Mouse (Mus musculus) MEL (cell line): ENCODE results near the gene BC053393. TPM values are rescaled to one million over a fixed set of nuclear protein-coding genes. Genes with fewer than 3 reads are reported as not detected.
A peak's percentile ranks its signal among the peaks of the same experiment; 100 is the strongest.

ENCODE experiments used
- DNase-seq: peaks from one replicate; pipeline ENCODE4 v3.0.0; 2011; ENCODE audit warnings: low read depth, low spot score
- H3K27ac ChIP-seq: 2 replicates; pipeline ENCODE4 v1.5.1; 2012; ENCODE audit warnings: low read depth, mild to moderate bottlenecking, control low read depth, low read length, moderate library complexity; ENCODE audit not compliant: control insufficient read depth
- H3K27me3 ChIP-seq, 2 experiments: fragments of 150-350 bp in 1 of 2; sonication (generic) in 1 of 2; 2 replicates each; pipeline ENCODE4 v1.6.1; 2012; ENCODE audit warnings: low read length in 2 of 2, mild to moderate bottlenecking in 2 of 2, improper control_type of control experiment in 1 of 2, moderate library complexity in 1 of 2; ENCODE audit not compliant: insufficient read depth in 2 of 2, control insufficient read depth in 1 of 2
- H3K36me3 ChIP-seq, 2 experiments: 2 replicates each; pipeline ENCODE4 v1.6.1; 2012 to 2014; ENCODE audit warnings: low read length in 2 of 2, improper control_type of control experiment in 1 of 2, inconsistent platforms in 1 of 2, mild to moderate bottlenecking in 1 of 2; ENCODE audit not compliant: insufficient read depth in 2 of 2, control insufficient read depth in 1 of 2
- H3K4me1 ChIP-seq, 2 experiments: fragments of 150-350 bp in 1 of 2; sonication (generic) in 1 of 2; 2 replicates each; pipeline ENCODE4 v1.6.1; 2012; ENCODE audit warnings: low read length in 2 of 2, improper control_type of control experiment in 1 of 2, mild to moderate bottlenecking in 1 of 2; ENCODE audit not compliant: insufficient read depth in 2 of 2, control insufficient read depth in 1 of 2
- H3K4me3 ChIP-seq, 2 experiments: fragments of 150-350 bp in 1 of 2; sonication (generic) in 1 of 2; 2 replicates each; pipeline ENCODE4 v1.5.1; 2012; ENCODE audit warnings: low read depth in 2 of 2, low read length in 2 of 2, mild to moderate bottlenecking in 2 of 2, moderate library complexity in 2 of 2, control low read depth in 1 of 2, improper control_type of control experiment in 1 of 2; ENCODE audit not compliant: control insufficient read depth in 1 of 2, insufficient read depth in 1 of 2
- H3K79me2 ChIP-seq: 2 replicates; pipeline ENCODE4 v1.6.1; 2012; ENCODE audit warnings: mild to moderate bottlenecking, low read length, moderate library complexity; ENCODE audit not compliant: control insufficient read depth, poor library complexity, insufficient read depth
- H3K9ac ChIP-seq: 2 replicates; pipeline ENCODE4 v1.6.1; 2012; ENCODE audit warnings: low read depth, mild to moderate bottlenecking, control low read depth, low read length, moderate library complexity; ENCODE audit not compliant: control insufficient read depth, poor library complexity, severe bottlenecking
- H3K9me3 ChIP-seq: fragments of 150-350 bp; sonication (generic); replicated peaks from 2 replicates; pipeline ENCODE4 v1.6.1; 2012; ENCODE audit warnings: mild to moderate bottlenecking, low read length, improper control_type of control experiment, moderate library complexity; ENCODE audit not compliant: insufficient read depth
- CHD1 ChIP-seq: IDR thresholded peaks from 2 replicates; pipeline ENCODE4 v1.6.1; 2012; ENCODE audit warnings: low read depth, mild to moderate bottlenecking, inconsistent platforms, low read length, improper control_type of control experiment
- CTCF ChIP-seq, 3 experiments: IDR thresholded peaks in 2 of 3; conservative IDR thresholded peaks in 1 of 3; 2 replicates each; pipeline ENCODE4 v1.5.1; 2011 to 2012; ENCODE audit warnings: low read length in 3 of 3, low read depth in 2 of 3, mild to moderate bottlenecking in 2 of 3, improper control_type of control experiment in 1 of 3, inconsistent platforms in 1 of 3, mixed read lengths in 1 of 3, moderate library complexity in 1 of 3; ENCODE audit not compliant: control insufficient read depth in 1 of 3, insufficient read depth in 1 of 3, poor library complexity in 1 of 3, severe bottlenecking in 1 of 3
- E2F4 ChIP-seq: IDR thresholded peaks from 2 replicates; pipeline ENCODE4 v1.6.1; 2011; ENCODE audit warnings: low read depth, low read length, improper control_type of control experiment, borderline replicate concordance
- ELF1 ChIP-seq: IDR thresholded peaks from 2 replicates; pipeline ENCODE4 v1.6.1; 2014; ENCODE audit warnings: low read depth, mild to moderate bottlenecking, inconsistent platforms, low read length, improper control_type of control experiment, moderate library complexity
- ETS1 ChIP-seq: IDR thresholded peaks from 2 replicates; pipeline ENCODE4 v1.6.1; 2012; ENCODE audit warnings: low read depth, mild to moderate bottlenecking, inconsistent platforms, low read length, improper control_type of control experiment, moderate library complexity
- HCFC1 ChIP-seq: IDR thresholded peaks from 2 replicates; pipeline ENCODE4 v1.6.1; 2012; ENCODE audit warnings: low read depth, mild to moderate bottlenecking, inconsistent platforms, low read length, improper control_type of control experiment, moderate library complexity
- JUND ChIP-seq: IDR thresholded peaks from 2 replicates; pipeline ENCODE4 v1.6.1; 2011; ENCODE audit warnings: low read depth, mild to moderate bottlenecking, improper control_type of control experiment, low read length
- MAX ChIP-seq: IDR thresholded peaks from 2 replicates; pipeline ENCODE4 v1.6.1; 2011; ENCODE audit warnings: low read length, improper control_type of control experiment
- MAZ ChIP-seq: IDR thresholded peaks from 2 replicates; pipeline ENCODE4 v1.6.1; 2012; ENCODE audit warnings: low read depth, mild to moderate bottlenecking, inconsistent platforms, low read length, improper control_type of control experiment
- POLR2AphosphoS2 ChIP-seq: IDR thresholded peaks from 2 replicates; pipeline ENCODE4 v1.6.1; 2011; ENCODE audit warnings: low read length, improper control_type of control experiment
- POLR2AphosphoS5 ChIP-seq: IDR thresholded peaks from 2 replicates; pipeline ENCODE4 v1.6.1; 2012; ENCODE audit warnings: low read depth, borderline replicate concordance, mild to moderate bottlenecking, inconsistent platforms, low read length, moderate library complexity, mixed read lengths
- RAD21 ChIP-seq: IDR thresholded peaks from 2 replicates; pipeline ENCODE4 v1.6.1; 2011; ENCODE audit warnings: mild to moderate bottlenecking, low read depth, low read length, improper control_type of control experiment
- SMC3 ChIP-seq: IDR thresholded peaks from 2 replicates; pipeline ENCODE4 v1.6.1; 2011; ENCODE audit warnings: low read depth, low read length, improper control_type of control experiment
- TAL1 ChIP-seq: IDR thresholded peaks from 2 replicates; pipeline ENCODE4 v1.6.1; 2012; ENCODE audit warnings: mild to moderate bottlenecking, inconsistent platforms, low read length, moderate library complexity, mixed read lengths
- TBP ChIP-seq: IDR thresholded peaks from 2 replicates; pipeline ENCODE4 v1.8.0; 2011; ENCODE audit warnings: low read depth, low read length, improper control_type of control experiment
- TCF12 ChIP-seq: IDR thresholded peaks from 2 replicates; pipeline ENCODE4 v1.6.1; 2014; ENCODE audit warnings: low read depth, mild to moderate bottlenecking, inconsistent platforms, low read length, improper control_type of control experiment, moderate library complexity
- UBTF ChIP-seq: IDR thresholded peaks from 2 replicates; pipeline ENCODE4 v1.6.1; 2012; ENCODE audit warnings: low read depth, mild to moderate bottlenecking, inconsistent platforms, low read length, improper control_type of control experiment, moderate library complexity, borderline replicate concordance; ENCODE audit not compliant: insufficient read depth
- USF1 ChIP-seq: IDR thresholded peaks from 2 replicates; pipeline ENCODE4 v1.6.1; 2014; ENCODE audit warnings: low read depth, mild to moderate bottlenecking, inconsistent platforms, low read length, improper control_type of control experiment, moderate library complexity
- USF2 ChIP-seq, 2 experiments: IDR thresholded peaks; 2 replicates each; pipeline ENCODE4 v1.6.1; 2011 to 2012; ENCODE audit warnings: improper control_type of control experiment in 2 of 2, low read length in 2 of 2, borderline replicate concordance in 1 of 2, inconsistent platforms in 1 of 2, low read depth in 1 of 2, mild to moderate bottlenecking in 1 of 2; ENCODE audit not compliant: insufficient read depth in 1 of 2
- ZMIZ1 ChIP-seq: IDR thresholded peaks from 2 replicates; pipeline ENCODE4 v1.6.1; 2012; ENCODE audit warnings: low read depth, mild to moderate bottlenecking, inconsistent platforms, low read length, improper control_type of control experiment, moderate library complexity
- ZNF384 ChIP-seq: IDR thresholded peaks from 2 replicates; pipeline ENCODE4 v1.6.1; 2012; ENCODE audit warnings: low read depth, mild to moderate bottlenecking, inconsistent platforms, low read length, improper control_type of control experiment
- polyA plus RNA-seq, 2 experiments: library from polyadenylated mRNA; stranded (reverse) in 1 of 2; unstranded in 1 of 2; fragments of >175 nt in 1 of 2; fragments of >200 nt in 1 of 2; gene quantifications; 2 replicates each; pipeline versions ENCODE4 v1.2.1 to v1.2.4; 2012; ENCODE audit warnings: low replicate concordance in 2 of 2, low read depth in 1 of 2; ENCODE audit not compliant: insufficient read length in 2 of 2, insufficient read depth in 1 of 2, missing spikeins in 1 of 2
- total RNA-seq: library from RNA; depleted of rRNA; stranded (reverse); fragments of 300-350 nt; gene quantifications from 2 replicates; pipeline ENCODE4 v1.2.3, GENCODE M21; 2012; rRNA removed

BC053393 gene
- total RNA-seq: not detected in 2 replicates
- not detected for polyA plus RNA-seq

GRCm38 (mm10) chr11:46571327-46571726 lies at the start of gene BC053393:
TSS of gene BC053393 (plus strand) at chr11:46571536.
- no peaks in the 10 kb centered on the region for H3K9me3 ChIP-seq
- H3K36me3 ChIP-seq: no peaks in the 10 kb centered on the region
- TF ChIP-seq MAX (no peak), JUND (no peak), TAL1 (no peak), CHD1 (no peak), TBP (no peak), USF2 (IDR thresholded peaks at IDR 0.05; ENCODE audit: borderline replicate concordance in 1 of 2, insufficient read depth in 1 of 2, low read depth in 1 of 2, low read length in 2 of 2) (no peak), HCFC1 (no peak), ZNF384 (no peak), UBTF (no peak), SMC3 (no peak), ZMIZ1 (no peak), POLR2AphosphoS2 (no peak), CTCF (IDR thresholded peaks at IDR 0.05 in 2 of 3, conservative IDR thresholded peaks at IDR 0.05 in 1 of 3; ENCODE audit: control insufficient read depth in 1 of 3, insufficient read depth in 1 of 3, low read depth in 2 of 3, low read length in 3 of 3, poor library complexity in 1 of 3, severe bottlenecking in 1 of 3) (no peak), TCF12 (no peak), USF1 (no peak), E2F4 (no peak), ETS1 (no peak), MAZ (no peak), ELF1 (no peak)
- no peak for DNase-seq
- no peaks in the 10 kb centered on the region for H3K79me2 ChIP-seq
- no peak within 1 kb of the TSS for H3K4me3 ChIP-seq
- H3K27me3 ChIP-seq: no peaks in the 10 kb centered on the region
- H3K27ac ChIP-seq: no peak within 1 kb of the TSS
- H3K9ac ChIP-seq: no peak within 1 kb of the TSS
- H3K4me1 ChIP-seq: no peaks in the 10 kb centered on the region

GRCm38 (mm10) chr11:46522719-46523118 lies 48.6 kb upstream of the BC053393 start:
- no peaks in the 10 kb centered on the region for H3K79me2 ChIP-seq
- H3K4me1 ChIP-seq: no peaks in the 10 kb centered on the region
- no peaks in the 10 kb centered on the region for H3K9me3 ChIP-seq
- TF ChIP-seq UBTF (no peak), RAD21 (peak; percentile 40), CTCF (IDR thresholded peaks at IDR 0.05 in 2 of 3, conservative IDR thresholded peaks at IDR 0.05 in 1 of 3; ENCODE audit: control insufficient read depth in 1 of 3, insufficient read depth in 1 of 3, low read depth in 2 of 3, low read length in 3 of 3, poor library complexity in 1 of 3, severe bottlenecking in 1 of 3) (peak in 1 of 3 experiments; percentile 44; a peak in 3 of 6 replicates), ELF1 (no peak), SMC3 (peak; percentile 37), POLR2AphosphoS5 (no peak), CHD1 (no peak)
- H3K36me3 ChIP-seq: no peaks in the 10 kb centered on the region
- peak; percentile 15 for DNase-seq
- no peak overlapping the region for H3K4me3 ChIP-seq
- H3K27ac ChIP-seq: no peak overlapping the region
- H3K27me3 ChIP-seq: peaks cover 0 to 3% of the 10 kb centered on the region in 2 experiments; a peak in 2 of 4 replicates
- no peak overlapping the region for H3K9ac ChIP-seq
